Mouse (Mus musculus): ENCODE data around the gene Ssr2.

GRCm38 (mm10) chr3:88614418-88614817 lies 38.7 kb downstream of the Ssr2 start:
- TF ChIP-seq CTCF (IDR thresholded peaks at IDR 0.05) (no peak), EP300 (IDR thresholded peaks at IDR 0.05) (no peak)

All from lung, postnatal 0 days (tissue).